ENCODE assay signal across 12 mouse cellular contexts in the genomic region with DNA sequence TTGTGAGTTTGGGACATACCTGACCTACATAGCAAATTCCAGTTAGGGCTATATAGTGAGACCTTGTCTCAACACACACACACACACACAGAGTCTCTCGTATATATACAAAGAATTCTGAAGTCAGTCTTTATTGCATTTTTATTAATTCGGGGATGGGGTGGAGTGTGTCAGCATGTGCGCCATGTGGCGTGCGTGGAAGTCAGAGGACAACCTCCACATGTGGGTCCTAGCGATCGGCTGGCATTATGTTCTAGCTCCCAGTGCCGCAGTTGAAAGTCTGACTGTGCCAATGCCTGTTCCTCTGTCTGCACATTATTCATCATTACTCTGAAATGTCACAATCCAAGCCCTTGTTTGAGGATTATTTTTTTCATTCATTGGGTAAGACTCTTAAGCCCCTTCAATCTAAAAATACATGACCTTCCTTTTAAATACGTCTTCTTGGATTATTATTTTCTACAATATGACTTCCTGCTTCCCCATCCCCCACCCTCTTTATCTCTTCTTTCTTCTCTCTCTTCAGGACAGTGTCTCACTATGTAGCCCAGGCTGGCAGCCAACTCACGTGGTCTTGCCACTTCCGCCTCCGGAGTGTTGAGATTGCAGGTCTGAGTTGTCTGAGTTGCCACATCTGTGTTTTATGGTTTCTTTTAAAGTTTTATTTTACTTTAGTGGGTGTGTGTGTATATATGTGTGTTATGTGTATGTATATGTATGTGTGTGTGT.
DNase-seq lines count a peak whose midpoint lies in the region; TF ChIP-seq lines count a peak whose summit lies in the region.
"Had no signal": no experiment of that assay in that cellular context is flagged by ENCODE, and none has a peak within 500 bp of the region (broad histone marks: within the 10 kb centered on the region; RNA-seq: fewer than 3 reads in every experiment).

No protein-coding gene starts in this region.

- no peak overlapping the region for H3K4me3 ChIP-seq in thymus, adult 2 months (ENCODE audit: control insufficient read depth, insufficient read depth, low read length)
- H3K4me3 ChIP-seq: forebrain, embryonic 12.5 days; stomach, embryonic 15.5 days had no signal

- H3K4me1 ChIP-seq in thymus, adult 2 months (replicated peaks; ENCODE audit: control insufficient read depth, insufficient read depth, low read length) = no peaks in the 10 kb centered on the region; the same call in 1 of the 2 replicates
- H3K4me1 ChIP-seq: forebrain, embryonic 12.5 days; stomach, embryonic 15.5 days had no signal

- no peak for TF ChIP-seq POLR2A in thymus, adult 2 months (IDR thresholded peaks at IDR 0.05; ENCODE audit: control insufficient read depth, extremely low read depth, insufficient read depth, low read length, poor library complexity)

- no peak for TF ChIP-seq CTCF in thymus, adult 2 months (IDR thresholded peaks at IDR 0.05; ENCODE audit: borderline replicate concordance, control insufficient read depth, extremely low read depth, insufficient read depth, low read length, poor library complexity)

- H3K27ac ChIP-seq in thymus, adult 2 months (ENCODE audit: control insufficient read depth, insufficient read depth, low read length) = no peak overlapping the region
- H3K27ac ChIP-seq: forebrain, embryonic 12.5 days; stomach, embryonic 15.5 days had no signal

- H3K36me3 ChIP-seq in thymus, adult 2 months (ENCODE audit: control insufficient read depth, insufficient read depth, low read length) = no peaks in the 10 kb centered on the region
- H3K36me3 ChIP-seq: forebrain, embryonic 12.5 days; stomach, embryonic 15.5 days had no signal

- WGBS in thymus, adult 2 months = 71% methylated on average over 12 of the region's 12 CpGs

- DNase-seq in adrenal gland, postnatal 14 days = peak; percentile 35
- no peak for DNase-seq in adrenal gland, adult 8-10 months
- peak; percentile 58 for DNase-seq in thymus, adult 2 months
- DNase-seq in thymus, postnatal 4 days = no peak
- peak; percentile 57 for DNase-seq in lung, postnatal 10 days
- no peak for DNase-seq in embryo, embryonic 10.5 days (ENCODE audit: low spot score)
- no peak for DNase-seq in kidney, postnatal 4 days
- DNase-seq in gastrocnemius, postnatal 10 days = no peak
- DNase-seq: gastrocnemius, postnatal 36 days; liver, postnatal 0 days had no signal

- H3K27me3 ChIP-seq in thymus, adult 2 months (ENCODE audit: control insufficient read depth, insufficient read depth, low read length) = no peaks in the 10 kb centered on the region
- H3K27me3 ChIP-seq: forebrain, embryonic 12.5 days; stomach, embryonic 15.5 days had no signal

Comparison
In these comparisons a context has a peak if more than half of its experiments do, and no peak if none do; other contexts are left out.
1. DNase-seq: peak in adrenal gland, postnatal 14 days (single experiment), thymus, adult 2 months (single experiment) and lung, postnatal 10 days (single experiment); none in adrenal gland, adult 8-10 months (single experiment), thymus, postnatal 4 days (single experiment), embryo, embryonic 10.5 days (single experiment), kidney, postnatal 4 days (0 of 2) and gastrocnemius, postnatal 10 days (single experiment).